Mouse (Mus musculus) layer of hippocampus, adult 2 months (tissue): ENCODE measurements at regions not wholly inside any gene's neighbourhood (a gene's known extent, or its start where the extent isn't known, plus 50 kb on each side); places are given as distances from the start of the nearest gene placed in this dataset.

Experiments used
- DNase-seq, 2 experiments: peaks; one replicate each; pipeline ENCODE4 v3.0.0; 2022; ENCODE audit warnings: low spot score in 2 of 2
- H3K27ac ChIP-seq: fragments of 200-600 bp; 2 replicates; pipeline ENCODE4 v1.8.1; 2022
- H3K4me3 ChIP-seq: fragments of 200-600 bp; 2 replicates; pipeline ENCODE4 v1.8.1; 2022; ENCODE audit warnings: mild to moderate bottlenecking
- CTCF ChIP-seq: fragments of 200-600 bp; conservative IDR thresholded peaks from 2 replicates; pipeline ENCODE4 v1.8.1; 2022; ENCODE audit warnings: antibody characterized with exemption, mild to moderate bottlenecking, moderate library complexity

GRCm38 (mm10) chr19:15339979-15340304 is 607.2 kb downstream of the Psat1 start:
- DNase-seq: no peak
- Histone ChIP-seq H3K27ac (peak overlapping the region; percentile 25; the same call in 1 of the 2 replicates), H3K4me3 (no peak overlapping the region)
- TF ChIP-seq CTCF: no peak

GRCm38 (mm10) chr19:15330155-15330554 is 617.0 kb downstream of the Psat1 start:
- no peak overlapping the region for H3K27ac ChIP-seq
- TF ChIP-seq CTCF: no peak
- H3K4me3 ChIP-seq: no peak overlapping the region
- DNase-seq: peak; percentile 35 to 39

GRCm38 (mm10) chr19:15299474-15299873 is 647.7 kb downstream of the Psat1 start:
- Histone ChIP-seq H3K4me3 (no peak overlapping the region; the same call in 1 of the 2 replicates), H3K27ac (no peak overlapping the region)
- peak; percentile 73 for TF ChIP-seq CTCF
- peak in 1 of 2 experiments; percentile 18 for DNase-seq

- TF ChIP-seq CTCF: no peak
- Histone ChIP-seq H3K27ac (no peak overlapping the region), H3K4me3 (no peak overlapping the region)
- no peak for DNase-seq
Measured at GRCm38 (mm10) chr19:15285016-15285415, 662.1 kb downstream of the Psat1 start.

- Histone ChIP-seq H3K27ac (no peak overlapping the region), H3K4me3 (no peak overlapping the region)
- no peak for TF ChIP-seq CTCF
- DNase-seq: no peak
Measured at GRCm38 (mm10) chr19:15242781-15243180, 644.9 kb upstream of the Tle4 start.

GRCm38 (mm10) chr19:15230129-15230927 is 632.5 kb upstream of the Tle4 start:
- no peak for DNase-seq
- Histone ChIP-seq H3K27ac (no peak overlapping the region), H3K4me3 (no peak overlapping the region)
- no peak for TF ChIP-seq CTCF

GRCm38 (mm10) chr19:15217387-15217786 is 619.5 kb upstream of the Tle4 start:
- no peak for DNase-seq
- Histone ChIP-seq H3K27ac (no peak overlapping the region), H3K4me3 (no peak overlapping the region)
- TF ChIP-seq CTCF: no peak

- no peak for TF ChIP-seq CTCF
Measured at GRCm38 (mm10) chr19:15214651-15215050, 616.8 kb upstream of the Tle4 start.

GRCm38 (mm10) chr19:15212881-15213280 is 615.0 kb upstream of the Tle4 start:
- no peak overlapping the region for H3K4me3 ChIP-seq
- no peak overlapping the region for H3K27ac ChIP-seq
- DNase-seq: no peak
- no peak for TF ChIP-seq CTCF

More at GRCm38 (mm10) chr19:15214651-15215050, 616.8 kb upstream of the Tle4 start:
- DNase-seq: no peak
- no peak overlapping the region for H3K4me3 ChIP-seq
- H3K27ac ChIP-seq: no peak overlapping the region

GRCm38 (mm10) chr19:15203039-15203438 is 605.2 kb upstream of the Tle4 start:
- H3K27ac ChIP-seq: no peak overlapping the region
- H3K4me3 ChIP-seq: no peak overlapping the region
- no peak for DNase-seq
- no peak for TF ChIP-seq CTCF

GRCm38 (mm10) chr19:15201262-15201661 is 603.4 kb upstream of the Tle4 start:
- Histone ChIP-seq H3K4me3 (no peak overlapping the region), H3K27ac (no peak overlapping the region)
- TF ChIP-seq CTCF: no peak
- DNase-seq: no peak

- H3K27ac ChIP-seq: peak overlapping the region; percentile 54; the same call in 1 of the 2 replicates
Measured at GRCm38 (mm10) chr19:15200792-15201191, 602.9 kb upstream of the Tle4 start.

GRCm38 (mm10) chr19:15200361-15200760 is 602.5 kb upstream of the Tle4 start:
- H3K27ac ChIP-seq: peak overlapping the region; percentile 54; the same call in 1 of the 2 replicates
- H3K4me3 ChIP-seq: no peak overlapping the region
- TF ChIP-seq CTCF: no peak
- DNase-seq: no peak

More at GRCm38 (mm10) chr19:15200792-15201191, 602.9 kb upstream of the Tle4 start:
- H3K4me3 ChIP-seq: no peak overlapping the region
- DNase-seq: no peak
- no peak for TF ChIP-seq CTCF

- no peak for TF ChIP-seq CTCF
- DNase-seq: peak; percentile 56 to 67
- peak overlapping the region; percentile 54; the same call in 1 of the 2 replicates for H3K27ac ChIP-seq
Measured at GRCm38 (mm10) chr19:15199692-15200091, 601.8 kb upstream of the Tle4 start.

More at GRCm38 (mm10) chr19:15199692-15200091, 601.8 kb upstream of the Tle4 start:
- H3K4me3 ChIP-seq: no peak overlapping the region
